Mouse (Mus musculus): ENCODE results near the gene Socs2.

- TF ChIP-seq CTCF (conservative IDR thresholded peaks at IDR 0.05; ENCODE audit: insufficient read depth, insufficient read length, low read depth, low read length), result no peak
- no peak for TF ChIP-seq POLR2A (IDR thresholded peaks at IDR 0.05; ENCODE audit: low read depth, low read length)
These were observed 48.5 kb upstream of the Socs2 start for GRCm38 (mm10) chr10:95465485-95465896.
